In the genomic region with DNA sequence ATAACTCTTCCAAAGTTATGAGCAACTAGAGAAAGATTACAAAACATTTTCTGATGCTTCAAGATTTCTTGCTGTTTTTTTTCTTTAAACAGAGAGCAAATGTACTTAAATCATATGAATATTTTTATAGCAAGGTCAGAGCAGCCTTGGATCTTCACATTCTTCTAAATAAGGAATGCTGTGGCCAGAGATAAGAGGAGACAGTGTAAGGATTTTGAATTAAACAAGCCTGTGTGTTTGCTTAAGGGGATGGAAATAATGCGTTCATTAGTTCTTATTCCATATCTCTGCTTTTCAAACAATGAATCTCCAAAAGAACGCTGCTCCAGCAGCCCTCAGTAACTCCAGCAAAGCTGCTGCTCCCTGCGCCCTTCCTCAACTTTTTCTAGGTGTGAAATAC, we compare ENCODE assay signal across 12 mouse cellular contexts.
"Had no signal": no experiment of that assay in that cellular context is flagged by ENCODE, and none has a peak within 500 bp of the region (broad histone marks: within the 10 kb centered on the region; RNA-seq: fewer than 3 reads in every experiment).

No protein-coding gene starts in this region.

- H3K27me3 ChIP-seq: liver, embryonic 13.5 days; lung, embryonic 15.5 days; midbrain, embryonic 12.5 days; midbrain, embryonic 15.5 days; neural tube, embryonic 12.5 days; neural tube, embryonic 15.5 days had no signal

- H3K4me1 ChIP-seq: liver, embryonic 13.5 days; midbrain, embryonic 15.5 days; neural tube, embryonic 12.5 days; neural tube, embryonic 15.5 days had no signal

- DNase-seq: kidney, adult 8-10 months; kidney, postnatal 10 days; liver, embryonic 13.5 days; lung, postnatal 14 days; thymus, postnatal 4 days had no signal

- H3K9me3 ChIP-seq: liver, embryonic 13.5 days; lung, embryonic 15.5 days; midbrain, embryonic 12.5 days; midbrain, embryonic 15.5 days; neural tube, embryonic 12.5 days; neural tube, embryonic 15.5 days had no signal

- H3K4me2 ChIP-seq: liver, embryonic 13.5 days; lung, embryonic 15.5 days; midbrain, embryonic 12.5 days; midbrain, embryonic 15.5 days; neural tube, embryonic 12.5 days; neural tube, embryonic 15.5 days had no signal

- H3K27ac ChIP-seq: liver, embryonic 13.5 days; lung, embryonic 15.5 days; macrophage; midbrain, embryonic 12.5 days; midbrain, embryonic 15.5 days; neural tube, embryonic 12.5 days; neural tube, embryonic 15.5 days had no signal

- ATAC-seq: intestine, postnatal 0 days; midbrain, embryonic 15.5 days had no signal

- H3K36me3 ChIP-seq: liver, embryonic 13.5 days; lung, embryonic 15.5 days; midbrain, embryonic 12.5 days; midbrain, embryonic 15.5 days; neural tube, embryonic 12.5 days; neural tube, embryonic 15.5 days had no signal

- H3K4me3 ChIP-seq: liver, embryonic 13.5 days; lung, embryonic 15.5 days; midbrain, embryonic 12.5 days; midbrain, embryonic 15.5 days; neural tube, embryonic 12.5 days; neural tube, embryonic 15.5 days had no signal

- H3K9ac ChIP-seq: liver, embryonic 13.5 days; lung, embryonic 15.5 days; midbrain, embryonic 12.5 days; midbrain, embryonic 15.5 days; neural tube, embryonic 12.5 days; neural tube, embryonic 15.5 days had no signal
